Mouse (Mus musculus): ENCODE measurements around the gene Angptl8. TPM values are rescaled to one million over a fixed set of nuclear protein-coding genes. Genes with fewer than 3 reads are reported as not detected.
A peak's percentile ranks its signal among the peaks of the same experiment; 100 is the strongest.

Angptl8 gene
- 2.5 and 5.4 TPM in 2 replicates for polyA plus RNA-seq (2015; fragmentation: Nextera tagmentation; extraction: Ambion mirVana)

GRCm38 (mm10) chr9:21835258-21835912, at the start of gene Angptl8:
Gene Angptl8 (plus strand): TSS chr9:21835510.

GRCm38 (mm10) chr9:21798345-21799009, 36.8 kb upstream of the Angptl8 start, which contains the start of gene Kank2:
Gene Kank2 (minus strand): TSS chr9:21798744.

GRCm38 (mm10) chr9:21852128-21853091, 17.1 kb downstream of the Angptl8 start, which contains the start of gene Dock6:
Gene Dock6 (minus strand): TSS chr9:21852635.

Small RNAs within 50 kb of the gene (microRNA-seq; reads per million reads assigned to microRNA genes)
- 6.0 reads per million, percentile 9 among the genes with 10 or more reads in this experiment for gene Mir7083 (ENCODE audit: borderline replicate concordance, insufficient number of aligned reads)

Other genes with a start within 250 kb of the Angptl8 start
- 25.3 and 35.5 TPM in 2 replicates for gene Timm29, start 242.8 kb upstream of the Angptl8 start, polyA plus RNA-seq (2015; fragmentation: Nextera tagmentation; extraction: Ambion mirVana)
- gene Yipf2, start 242.7 kb upstream of the Angptl8 start, polyA plus RNA-seq (2015; fragmentation: Nextera tagmentation; extraction: Ambion mirVana) = 28.5 and 47.1 TPM in 2 replicates
- gene Smarca4, start 219.3 kb upstream of the Angptl8 start, polyA plus RNA-seq (2015; fragmentation: Nextera tagmentation; extraction: Ambion mirVana) = 29.2 and 31.9 TPM in 2 replicates
- gene Ldlr, start 112.0 kb upstream of the Angptl8 start, polyA plus RNA-seq (2015; fragmentation: Nextera tagmentation; extraction: Ambion mirVana) = 15.1 and 16.6 TPM in 2 replicates
- 32.7 and 36.5 TPM in 2 replicates for gene Spc24, start 75.2 kb upstream of the Angptl8 start, polyA plus RNA-seq (2015; fragmentation: Nextera tagmentation; extraction: Ambion mirVana)
- 16.6 and 16.7 TPM in 2 replicates for gene Kank2, start 36.8 kb upstream of the Angptl8 start, polyA plus RNA-seq (2015; fragmentation: Nextera tagmentation; extraction: Ambion mirVana)
- gene Dock6, start 17.1 kb downstream of the Angptl8 start, polyA plus RNA-seq (2015; fragmentation: Nextera tagmentation; extraction: Ambion mirVana) = 13.4 and 19.5 TPM in 2 replicates
- 29.0 and 42.6 TPM in 2 replicates for gene Rab3d, start 82.7 kb downstream of the Angptl8 start, polyA plus RNA-seq (2015; fragmentation: Nextera tagmentation; extraction: Ambion mirVana)
- 2.9 and 5.4 TPM in 2 replicates for gene Ccdc159, start 92.0 kb downstream of the Angptl8 start, polyA plus RNA-seq (2015; fragmentation: Nextera tagmentation; extraction: Ambion mirVana)
- gene Tmem205, start 92.0 kb downstream of the Angptl8 start, polyA plus RNA-seq (2015; fragmentation: Nextera tagmentation; extraction: Ambion mirVana) = 823 and 878 TPM in 2 replicates
- 23.0 and 26.2 TPM in 2 replicates for gene Plppr2, start 101.5 kb downstream of the Angptl8 start, polyA plus RNA-seq (2015; fragmentation: Nextera tagmentation; extraction: Ambion mirVana)
- 4.9 and 7.5 TPM in 2 replicates for gene Swsap1, start 120.2 kb downstream of the Angptl8 start, polyA plus RNA-seq (2015; fragmentation: Nextera tagmentation; extraction: Ambion mirVana)
- gene Epor, start 128.0 kb downstream of the Angptl8 start, polyA plus RNA-seq (2015; fragmentation: Nextera tagmentation; extraction: Ambion mirVana) = 4.9 and 11.3 TPM in 2 replicates
- 6.7 and 26.1 TPM in 2 replicates for gene Rgl3, start 153.9 kb downstream of the Angptl8 start, polyA plus RNA-seq (2015; fragmentation: Nextera tagmentation; extraction: Ambion mirVana)
- 0.99 and 2.6 TPM in 2 replicates for gene Ccdc151, start 167.1 kb downstream of the Angptl8 start, polyA plus RNA-seq (2015; fragmentation: Nextera tagmentation; extraction: Ambion mirVana)
- 58.7 and 85.9 TPM in 2 replicates for gene Prkcsh, start 167.3 kb downstream of the Angptl8 start, polyA plus RNA-seq (2015; fragmentation: Nextera tagmentation; extraction: Ambion mirVana)
- gene Elavl3, start 216.5 kb downstream of the Angptl8 start, polyA plus RNA-seq (2015; fragmentation: Nextera tagmentation; extraction: Ambion mirVana) = 4.7 and 14.8 TPM in 2 replicates
- not detected in 2 replicates for gene Gm49318, start 235.7 kb downstream of the Angptl8 start, polyA plus RNA-seq (2015; fragmentation: Nextera tagmentation; extraction: Ambion mirVana)
- gene Zfp653, start 235.9 kb downstream of the Angptl8 start, polyA plus RNA-seq (2015; fragmentation: Nextera tagmentation; extraction: Ambion mirVana) = 7.8 and 9.7 TPM in 2 replicates
- gene Ecsit, start 249.9 kb downstream of the Angptl8 start, polyA plus RNA-seq (2015; fragmentation: Nextera tagmentation; extraction: Ambion mirVana) = 15.2 and 28.5 TPM in 2 replicates

Data from adrenal gland, postnatal 0 days (tissue).